7 mouse cellular contexts compared by ENCODE assay signal in the genomic region with DNA sequence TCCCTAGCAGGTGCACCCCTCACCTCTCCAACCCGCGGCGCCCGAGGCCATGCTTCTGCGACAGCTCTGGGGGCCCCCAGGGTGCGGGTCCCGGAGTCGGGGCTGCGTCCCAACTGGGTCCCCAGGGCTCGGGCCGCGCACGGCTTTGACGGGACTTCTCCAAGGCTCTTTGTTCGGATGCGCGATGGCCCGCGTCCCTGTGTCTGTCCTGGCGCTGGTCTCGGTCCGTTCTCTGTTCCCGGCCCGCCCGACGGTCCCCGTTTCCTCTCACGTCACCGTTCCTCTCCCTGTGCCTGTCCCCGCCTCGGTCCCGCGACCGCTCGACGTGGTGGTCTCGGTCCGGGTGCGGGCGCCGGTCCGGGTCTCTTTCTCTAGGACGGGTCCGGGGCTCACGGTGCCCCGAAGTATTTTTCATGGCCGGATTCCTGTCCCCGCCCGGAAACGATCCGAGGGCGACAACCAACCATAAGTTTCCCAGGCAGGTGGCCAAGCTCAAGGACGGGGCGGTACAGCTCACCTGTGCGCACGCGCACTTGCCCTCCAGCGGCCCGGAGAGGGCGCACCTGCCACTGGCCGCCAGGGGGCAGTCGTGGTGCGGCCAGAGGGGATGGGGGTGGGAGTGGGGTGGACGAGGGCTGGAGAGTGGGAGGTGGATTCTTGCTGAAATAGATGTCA. TPM values are rescaled to one million over a fixed set of nuclear protein-coding genes. Genes with fewer than 3 reads are reported as not detected.
DNase-seq lines count a peak whose midpoint lies in the region; ATAC-seq lines count a peak whose summit lies in the region.

A gene (minus strand): TSS at position 511 of the 675 bp plus-strand sequence.

- H3K27me3 ChIP-seq in embryonic facial prominence, embryonic 13.5 days = peaks cover 50% of the 10 kb centered on the region
- H3K27me3 ChIP-seq in hindbrain, embryonic 16.5 days (replicated peaks; ENCODE audit: control insufficient read depth, insufficient read depth, low read length) = peaks cover 22% of the 10 kb centered on the region
- peaks cover 69% of the 10 kb centered on the region for H3K27me3 ChIP-seq in liver, embryonic 12.5 days (replicated peaks)
- peaks cover 16% of the 10 kb centered on the region for H3K27me3 ChIP-seq in neural tube, embryonic 11.5 days (ENCODE audit: control insufficient read depth, insufficient read depth, low read length)

- H3K36me3 ChIP-seq in embryonic facial prominence, embryonic 13.5 days = no peaks in the 10 kb centered on the region
- no peaks in the 10 kb centered on the region for H3K36me3 ChIP-seq in hindbrain, embryonic 16.5 days (ENCODE audit: control insufficient read depth, insufficient read depth, low read length)
- no peaks in the 10 kb centered on the region for H3K36me3 ChIP-seq in liver, embryonic 12.5 days
- H3K36me3 ChIP-seq in neural tube, embryonic 11.5 days (ENCODE audit: control insufficient read depth, insufficient read depth, low read length) = no peaks in the 10 kb centered on the region

- H3K9ac ChIP-seq in embryonic facial prominence, embryonic 13.5 days = peak within 1 kb of the TSS; percentile 51
- H3K9ac ChIP-seq in hindbrain, embryonic 16.5 days (ENCODE audit: low read depth, low read length) = peak within 1 kb of the TSS; percentile 25
- no peak within 1 kb of the TSS for H3K9ac ChIP-seq in liver, embryonic 12.5 days
- no peak within 1 kb of the TSS for H3K9ac ChIP-seq in neural tube, embryonic 11.5 days (ENCODE audit: low read length)

- H3K27ac ChIP-seq in embryonic facial prominence, embryonic 13.5 days = no peak within 1 kb of the TSS
- no peak within 1 kb of the TSS for H3K27ac ChIP-seq in hindbrain, embryonic 16.5 days (ENCODE audit: low read depth, low read length)
- H3K27ac ChIP-seq in liver, embryonic 12.5 days = no peak within 1 kb of the TSS
- no peak within 1 kb of the TSS for H3K27ac ChIP-seq in neural tube, embryonic 11.5 days (ENCODE audit: low read depth, low read length)

- peak within 1 kb of the TSS; percentile 46 for H3K4me3 ChIP-seq in embryonic facial prominence, embryonic 13.5 days
- peak within 1 kb of the TSS; percentile 46 for H3K4me3 ChIP-seq in hindbrain, embryonic 16.5 days (ENCODE audit: low read length)
- H3K4me3 ChIP-seq in liver, embryonic 12.5 days = peak within 1 kb of the TSS; percentile 41
- peak within 1 kb of the TSS; percentile 32 for H3K4me3 ChIP-seq in neural tube, embryonic 11.5 days (ENCODE audit: low read depth, low read length)

- peak within 1 kb of the TSS; percentile 68 for H3K4me2 ChIP-seq in embryonic facial prominence, embryonic 13.5 days
- peak within 1 kb of the TSS; percentile 66 for H3K4me2 ChIP-seq in hindbrain, embryonic 16.5 days (ENCODE audit: low read length)
- peak within 1 kb of the TSS; percentile 70 for H3K4me2 ChIP-seq in liver, embryonic 12.5 days
- H3K4me2 ChIP-seq in neural tube, embryonic 11.5 days (ENCODE audit: low read depth) = peak within 1 kb of the TSS; percentile 64

- 2% methylated on average over 64 of the region's 64 CpGs for WGBS in embryonic facial prominence, embryonic 13.5 days
- 2% methylated on average over 64 of the region's 64 CpGs for WGBS in hindbrain, embryonic 16.5 days
- WGBS in liver, embryonic 12.5 days (ENCODE audit: insufficient replicate concordance) = 4% methylated on average over 64 of the region's 64 CpGs
- WGBS in neural tube, embryonic 11.5 days = 2% methylated on average over 63 of the region's 64 CpGs

- ATAC-seq in embryonic facial prominence, embryonic 13.5 days (ENCODE audit: insufficient number of reproducible peaks, insufficient read depth, low FRiP score, low TSS enrichment, low read depth) = peak; percentile 52
- peak; percentile 20; the same call in 1 of the 2 replicates for ATAC-seq in hindbrain, embryonic 16.5 days
- 0 out of 2 replicates have a peak, but pooled peaks have one; percentile 47 for ATAC-seq in liver, embryonic 12.5 days
- ATAC-seq in neural tube, embryonic 11.5 days (ENCODE audit: insufficient read depth, low FRiP score, low TSS enrichment) = no peak

- peak; percentile 66 to 71 for DNase-seq in urinary bladder, adult 18-20 months (ENCODE audit: low spot score in 2 of 2)
- no peak for DNase-seq in urinary bladder, postnatal 10 days (ENCODE audit: low spot score)
- peak; percentile 76 for DNase-seq in neural tube, embryonic 11.5 days (ENCODE audit: low spot score)
- peak; percentile 83 for DNase-seq in urinary bladder, postnatal 14 days (ENCODE audit: low spot score)

- H3K9me3 ChIP-seq in embryonic facial prominence, embryonic 13.5 days = no peaks in the 10 kb centered on the region
- no peaks in the 10 kb centered on the region; the same call in 1 of the 2 replicates for H3K9me3 ChIP-seq in hindbrain, embryonic 16.5 days (ENCODE audit: control insufficient read depth, low read length)
- no peaks in the 10 kb centered on the region for H3K9me3 ChIP-seq in liver, embryonic 12.5 days (replicated peaks)
- H3K9me3 ChIP-seq in neural tube, embryonic 11.5 days (ENCODE audit: control insufficient read depth, low read length) = no peaks in the 10 kb centered on the region

- H3K4me1 ChIP-seq in embryonic facial prominence, embryonic 13.5 days = peaks cover 25% of the 10 kb centered on the region
- H3K4me1 ChIP-seq in hindbrain, embryonic 16.5 days (ENCODE audit: control insufficient read depth, insufficient read depth, low read depth, low read length) = peaks cover 8% of the 10 kb centered on the region
- H3K4me1 ChIP-seq in liver, embryonic 12.5 days = peaks cover 12% of the 10 kb centered on the region
- H3K4me1 ChIP-seq in neural tube, embryonic 11.5 days (ENCODE audit: control insufficient read depth, insufficient read depth, low read length) = no peaks in the 10 kb centered on the region

RNA-seq across cellular contexts. Expression of the gene that starts here (rescaled TPM):
- polyA plus RNA-seq in embryonic facial prominence, embryonic 13.5 days (2015; fragmentation: Nextera tagmentation; extraction: Ambion mirVana) = 2.9 and 4.1 TPM in 2 replicates
- 1.9 and 2.3 TPM in 2 replicates for polyA plus RNA-seq in hindbrain, embryonic 16.5 days (2015; fragmentation: Nextera tagmentation; extraction: Ambion mirVana)
- polyA plus RNA-seq in liver, embryonic 12.5 days (2016; fragmentation: Nextera tagmentation; extraction: Ambion mirVana) = 0.07 and 0.15 TPM in 2 replicates
- polyA plus RNA-seq in neural tube, embryonic 11.5 days (2014; fragmentation: Nextera tagmentation; extraction: Ambion mirVana) = 0.29 and 0.47 TPM in 2 replicates

Comparison
In these comparisons a context has a peak if more than half of its experiments do, and no peak if none do; other contexts are left out.
1. Peak in ATAC-seq, H3K4me3 ChIP-seq and H3K4me2 ChIP-seq in liver, embryonic 12.5 days; RNA of the gene not detected or under 1 TPM.
2. Peak in DNase-seq, H3K4me3 ChIP-seq and H3K4me2 ChIP-seq in neural tube, embryonic 11.5 days; RNA of the gene not detected or under 1 TPM.
3. H3K9ac ChIP-seq: peak in embryonic facial prominence, embryonic 13.5 days (single experiment) and hindbrain, embryonic 16.5 days (single experiment); none in liver, embryonic 12.5 days (single experiment) and neural tube, embryonic 11.5 days (single experiment).
4. Peak in every context shown above with its lines, with median percentiles within 50 percentile points of each other: H3K4me2 ChIP-seq and H3K4me3 ChIP-seq.